Mouse (Mus musculus) small intestine, adult 2 months (tissue): Measurements from ENCODE around the gene Map1lc3a. TPM values are rescaled to one million over a fixed set of nuclear protein-coding genes. Genes with fewer than 3 reads are reported as not detected.

Experiments
- H3K27ac ChIP-seq: fragments of 200-500 bp; 2 replicates; pipeline ENCODE4 v1.5.1; 2012; ENCODE audit warnings: low read depth, low read length, control low read depth, inconsistent platforms; ENCODE audit not compliant: insufficient read depth
- H3K27me3 ChIP-seq: fragments of 200-500 bp; 2 replicates; pipeline ENCODE4 v1.6.1; 2012; ENCODE audit warnings: mild to moderate bottlenecking, moderate library complexity, low read length, inconsistent platforms; ENCODE audit not compliant: control insufficient read depth, insufficient read depth
- H3K36me3 ChIP-seq: fragments of 200-500 bp; 2 replicates; pipeline ENCODE4 v1.6.1; 2012; ENCODE audit warnings: mild to moderate bottlenecking, low read length, control low read depth, inconsistent platforms; ENCODE audit not compliant: control insufficient read depth, insufficient read depth
- H3K4me1 ChIP-seq: fragments of 200-500 bp; 2 replicates; pipeline ENCODE4 v1.6.1; 2012; ENCODE audit warnings: low read length, inconsistent platforms, mixed read lengths; ENCODE audit not compliant: control insufficient read depth, insufficient read depth, insufficient read length
- H3K4me3 ChIP-seq: fragments of 200-500 bp; 2 replicates; pipeline ENCODE4 v1.5.1; 2012; ENCODE audit warnings: low read depth, mild to moderate bottlenecking, control low read depth, inconsistent platforms, low read length, moderate library complexity
- CTCF ChIP-seq: fragments of 200-500 bp; IDR thresholded peaks from 2 replicates; pipeline ENCODE4 v1.5.1; 2012; ENCODE audit warnings: low read depth, mild to moderate bottlenecking, control low read depth, inconsistent platforms, low read length, moderate library complexity, mixed read lengths; ENCODE audit not compliant: insufficient replicate concordance, insufficient read length; ENCODE audit errors: extremely low read depth
- POLR2A ChIP-seq: fragments of 200-500 bp; IDR thresholded peaks from 2 replicates; pipeline ENCODE4 v1.6.1; 2012; ENCODE audit warnings: low read depth, mild to moderate bottlenecking, control low read depth, inconsistent platforms, low read length, moderate library complexity
- whole genome bisulfite sequencing: fragments of 180-500 bp; shearing (Covaris S2); methylation state at CpG from one replicate; pipeline ENCODE4 v1.1.7; 2018; 5-methylcytosine and 5-hydroxymethylcytosine counted together
- polyA plus RNA-seq: library from polyadenylated mRNA; depleted of rRNA; stranded (reverse); fragments of >200 nt; gene quantifications from 2 replicates; pipeline ENCODE4 v1.2.3, GENCODE M21; 2012

Gene Map1lc3a
- polyA plus RNA-seq, 1 experiment = 215 TPM

DNA sequence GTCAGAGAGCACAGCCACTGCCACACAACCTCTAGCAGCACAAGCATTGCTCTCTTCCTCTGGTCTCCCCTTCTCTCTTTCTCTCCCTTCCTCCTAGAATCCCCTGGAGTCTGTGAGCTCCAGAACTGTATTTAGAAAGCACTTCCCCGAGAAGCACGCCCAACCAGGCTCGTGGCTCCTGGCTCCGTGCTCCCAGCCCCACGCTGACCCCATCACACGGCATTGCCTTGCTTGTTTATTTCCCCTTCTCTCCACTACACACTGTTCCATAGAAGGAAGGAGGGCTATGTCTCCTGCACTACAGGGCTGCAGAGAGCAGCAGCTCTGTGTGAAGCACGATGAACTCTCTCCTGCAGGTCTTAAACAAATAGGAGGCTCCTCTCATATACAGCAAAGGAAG lies 8.6 kb downstream of the Map1lc3a start:
- WGBS = 73% methylated on average over 7 of the region's 7 CpGs
- H3K4me3 ChIP-seq = no peak overlapping the region
- TF ChIP-seq POLR2A = no peak
- no peak for TF ChIP-seq CTCF
- H3K4me1 ChIP-seq = no peaks in the 10 kb centered on the region
- no peaks in the 10 kb centered on the region for H3K27me3 ChIP-seq
- peak overlapping the region; percentile 76 for H3K27ac ChIP-seq
- H3K36me3 ChIP-seq = 0 out of 2 replicates have a peak, but pooled peaks cover 5% of the 10 kb centered on the region

DNA sequence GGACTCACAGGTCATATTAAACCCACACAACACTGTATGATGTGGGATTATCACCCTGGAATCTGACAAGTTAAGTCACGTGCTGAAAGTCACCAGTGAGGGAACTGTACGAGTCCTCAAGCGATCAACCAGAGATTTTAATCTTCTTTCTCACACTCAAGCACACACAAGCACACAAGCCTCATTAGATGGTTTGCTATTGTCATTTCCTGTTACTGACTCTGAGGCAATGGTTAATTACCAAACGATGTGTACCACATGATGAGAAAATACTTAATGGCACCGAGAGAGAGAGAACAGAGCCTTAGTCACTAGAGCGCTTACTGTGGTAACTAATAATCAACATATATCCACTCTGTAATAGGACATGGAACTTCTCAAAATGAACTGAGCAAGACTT lies 9.6 kb downstream of the Map1lc3a start:
- no peak for TF ChIP-seq POLR2A
- TF ChIP-seq CTCF = no peak
- peaks cover 11% of the 10 kb centered on the region; the same call in 1 of the 2 replicates for H3K36me3 ChIP-seq
- no peaks in the 10 kb centered on the region for H3K27me3 ChIP-seq
- no peak overlapping the region for H3K27ac ChIP-seq
- WGBS = 74% methylated on average over 6 of the region's 6 CpGs
- no peaks in the 10 kb centered on the region for H3K4me1 ChIP-seq
- H3K4me3 ChIP-seq = no peak overlapping the region

DNA sequence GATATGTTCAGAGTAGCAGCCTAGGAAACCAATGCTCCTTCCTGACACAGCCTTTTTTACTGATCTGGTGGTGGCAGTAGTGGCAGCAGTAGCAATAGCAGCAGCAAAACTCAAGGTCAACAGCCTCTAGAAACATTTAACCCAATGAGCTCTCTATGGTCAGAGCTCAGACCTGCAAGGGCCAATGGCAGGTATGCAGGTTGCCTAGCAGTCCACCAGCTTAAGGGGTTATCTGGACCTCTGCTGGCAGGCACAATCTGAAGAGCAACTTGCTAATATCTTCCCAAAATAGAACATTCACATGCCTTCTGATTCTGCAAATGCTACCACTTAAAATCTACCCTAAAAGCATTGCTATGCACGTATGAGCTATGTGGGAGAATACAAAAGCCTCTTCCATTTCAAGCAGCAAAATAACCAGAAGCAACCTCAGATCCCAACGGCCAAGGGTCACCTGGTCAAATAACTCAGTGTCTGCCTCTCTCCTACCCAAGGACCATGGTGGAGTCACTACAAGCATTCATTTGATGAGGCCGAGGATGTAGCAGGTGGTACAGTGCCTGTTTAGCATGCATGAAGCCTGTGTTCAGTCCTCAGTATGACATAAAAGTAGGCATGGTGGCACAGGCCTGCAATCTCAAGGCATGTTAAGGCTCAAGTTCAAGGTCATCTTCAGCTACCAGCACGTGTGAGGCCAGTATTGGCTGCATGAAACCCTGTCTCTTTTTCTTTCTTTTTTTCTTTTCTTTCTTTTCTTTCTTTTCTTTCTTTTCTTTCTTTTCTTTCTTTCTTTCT lies 11.6 kb downstream of the Map1lc3a start:
- peaks cover 14% of the 10 kb centered on the region for H3K36me3 ChIP-seq
- TF ChIP-seq CTCF (no peak), POLR2A (no peak)
- 87% methylated on average over 4 of the region's 4 CpGs for WGBS
- H3K4me3 ChIP-seq = no peak overlapping the region
- H3K27me3 ChIP-seq = no peaks in the 10 kb centered on the region
- no peak overlapping the region for H3K27ac ChIP-seq
- no peaks in the 10 kb centered on the region for H3K4me1 ChIP-seq

DNA sequence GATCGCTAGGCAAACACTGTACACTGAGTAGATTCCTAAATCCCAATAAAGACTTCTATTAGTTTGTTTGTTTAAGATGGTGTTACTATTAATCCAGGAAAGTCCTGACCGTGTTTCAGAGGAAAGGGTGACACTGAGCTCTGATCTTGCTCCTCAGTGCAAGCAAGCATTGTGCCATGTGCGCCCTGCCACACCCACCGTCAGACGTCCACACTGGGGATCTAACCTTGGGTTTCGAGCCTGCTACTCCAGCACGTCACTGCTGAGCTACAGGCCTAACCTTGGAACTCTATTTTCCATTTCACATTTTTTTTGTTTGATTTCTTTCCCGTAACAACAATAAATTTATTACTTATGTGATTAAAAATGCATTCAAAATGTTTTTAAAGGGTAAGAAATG lies 14.0 kb downstream of the Map1lc3a start:
- H3K36me3 ChIP-seq = peaks cover 17% of the 10 kb centered on the region
- H3K4me1 ChIP-seq = no peaks in the 10 kb centered on the region
- H3K4me3 ChIP-seq = no peak overlapping the region
- no peak for TF ChIP-seq POLR2A
- TF ChIP-seq CTCF = no peak
- no peak overlapping the region for H3K27ac ChIP-seq
- no peaks in the 10 kb centered on the region for H3K27me3 ChIP-seq
- WGBS = 88% methylated on average over 8 of the region's 8 CpGs

DNA sequence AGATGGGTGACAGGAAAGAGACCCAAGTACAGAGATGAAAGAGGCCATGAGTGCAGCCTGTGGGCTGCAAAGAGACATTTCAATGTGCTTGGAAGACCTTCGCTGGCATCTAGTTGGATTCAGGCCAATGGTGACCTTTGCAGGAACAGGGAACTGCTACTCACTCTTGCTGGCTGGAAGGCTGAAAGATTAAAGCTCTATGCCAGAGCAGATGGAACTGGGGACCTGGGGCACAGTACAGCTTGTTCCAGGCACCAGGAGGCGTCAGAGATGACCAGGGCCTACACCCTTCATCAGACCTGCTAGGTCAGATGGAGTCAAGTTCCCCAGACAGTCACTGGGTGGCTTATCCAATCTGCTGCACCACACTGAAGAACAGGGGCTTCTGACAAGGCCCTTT lies 17.3 kb downstream of the Map1lc3a start:
- Histone ChIP-seq H3K27me3 (no peaks in the 10 kb centered on the region), H3K4me3 (no peak overlapping the region), H3K36me3 (peaks cover 29% of the 10 kb centered on the region), H3K4me1 (peaks cover 2% of the 10 kb centered on the region; the same call in 1 of the 2 replicates), H3K27ac (no peak overlapping the region)
- no peak for TF ChIP-seq POLR2A
- no peak for TF ChIP-seq CTCF
- WGBS = 90% methylated on average over 2 of the region's 2 CpGs

DNA sequence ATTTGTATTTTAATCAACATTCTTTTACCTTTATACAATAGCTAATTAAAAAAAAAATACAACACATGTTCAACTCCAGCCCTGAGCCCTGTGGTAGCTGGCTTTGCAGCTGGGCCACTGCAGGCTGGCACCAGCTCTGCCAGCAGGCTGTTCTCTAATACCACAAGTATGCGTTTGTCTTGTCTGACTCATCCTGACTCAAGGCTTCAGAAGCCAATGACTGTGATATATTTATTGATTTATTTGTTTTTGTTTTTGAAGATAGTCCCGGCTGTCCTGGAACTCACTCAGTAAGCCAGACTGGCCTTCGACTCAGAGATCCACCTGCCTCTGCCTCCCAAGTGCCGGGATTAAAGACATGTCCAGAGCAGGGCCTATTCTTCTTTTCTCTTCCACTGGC lies 17.8 kb downstream of the Map1lc3a start:
- Histone ChIP-seq H3K27me3 (no peaks in the 10 kb centered on the region), H3K4me3 (no peak overlapping the region), H3K4me1 (peaks cover 2% of the 10 kb centered on the region; the same call in 1 of the 2 replicates), H3K27ac (no peak overlapping the region), H3K36me3 (peaks cover 35% of the 10 kb centered on the region)
- no peak for TF ChIP-seq POLR2A
- TF ChIP-seq CTCF = no peak
- WGBS = 81% methylated on average over 4 of the region's 4 CpGs

DNA sequence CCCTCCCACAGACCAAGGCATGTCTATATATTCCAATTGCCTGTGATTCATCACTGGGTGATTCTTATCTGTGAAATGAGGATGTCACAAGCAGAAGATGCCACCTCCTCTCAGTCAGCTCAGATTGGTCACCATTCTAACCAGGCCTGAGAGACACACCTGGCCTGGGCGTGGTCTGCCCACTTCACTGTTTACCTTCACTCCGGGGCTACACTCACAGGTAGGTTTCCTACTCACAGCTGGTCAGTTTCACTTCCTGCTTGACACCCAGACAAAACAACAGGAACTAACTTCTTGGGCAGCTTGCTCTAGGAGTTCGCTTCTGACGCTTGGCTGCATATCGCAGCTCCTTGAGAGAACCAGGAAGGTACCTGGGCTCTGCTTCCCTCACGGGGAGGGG lies 19.4 kb downstream of the Map1lc3a start:
- H3K27me3 ChIP-seq = no peaks in the 10 kb centered on the region
- 46% methylated on average over 6 of the region's 6 CpGs for WGBS
- no peak overlapping the region for H3K4me3 ChIP-seq
- peaks cover 31% of the 10 kb centered on the region for H3K36me3 ChIP-seq
- TF ChIP-seq POLR2A = no peak
- TF ChIP-seq CTCF = no peak
- peaks cover 2% of the 10 kb centered on the region; the same call in 1 of the 2 replicates for H3K4me1 ChIP-seq
- H3K27ac ChIP-seq = peak overlapping the region; percentile 48

DNA sequence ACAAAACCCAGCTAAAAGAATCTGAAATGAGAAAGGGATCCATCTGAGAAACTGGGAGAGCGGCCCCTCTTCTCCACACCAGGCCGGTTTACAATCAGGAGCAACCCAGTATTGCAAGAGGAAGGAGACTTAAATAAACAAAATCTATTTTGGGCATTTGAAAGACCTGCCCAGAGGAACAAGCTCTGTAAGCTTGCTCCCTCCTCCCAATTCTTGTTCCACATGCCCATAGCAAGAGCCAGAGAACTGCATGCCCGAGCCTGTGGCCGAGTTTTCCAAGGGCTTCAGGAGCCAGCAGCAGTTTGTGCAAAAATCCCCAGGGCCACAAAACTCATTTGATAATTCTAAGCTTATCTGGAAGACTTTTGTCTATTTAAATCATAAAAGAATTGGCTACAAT lies 23.5 kb downstream of the Map1lc3a start:
- WGBS = 73% methylated on average over 4 of the region's 4 CpGs

More for the DNA sequence above, 23.5 kb downstream of the Map1lc3a start:
- Histone ChIP-seq H3K4me3 (no peak overlapping the region), H3K27me3 (no peaks in the 10 kb centered on the region), H3K4me1 (peaks cover 2% of the 10 kb centered on the region; the same call in 1 of the 2 replicates), H3K27ac (peak overlapping the region; percentile 32; the same call in 1 of the 2 replicates), H3K36me3 (peaks cover 28% of the 10 kb centered on the region)
- no peak for TF ChIP-seq CTCF
- no peak for TF ChIP-seq POLR2A
